Mouse (Mus musculus) hematopoietic stem cell, adult 5-6 weeks (primary cell): Measurements from ENCODE around the gene 2410002F23Rik. TPM values are rescaled to one million over a fixed set of nuclear protein-coding genes. Genes with fewer than 3 reads are reported as not detected.
A peak's percentile ranks its signal among the peaks of the same experiment; 100 is the strongest.

Source experiments
- ATAC-seq, 2 experiments: fragments of 125-278 bp in 1 of 2; replicated peaks in 1 of 2; 2 replicates each; pipeline ENCODE4 v1.8.0; 2016 to 2017; ENCODE audit warnings: inconsistent platforms in 2 of 2, mild to moderate bottlenecking in 2 of 2, moderate number of reproducible peaks in 2 of 2, low read depth in 1 of 2, moderate TSS enrichment in 1 of 2; ENCODE audit not compliant: low FRiP score in 2 of 2, poor library complexity in 2 of 2, severe bottlenecking in 2 of 2, insufficient read depth in 1 of 2, low TSS enrichment in 1 of 2
- total RNA-seq: library from RNA; stranded (forward); fragments of 172-1452, 232-1000 nt; gene quantifications from 2 replicates; pipeline ENCODE4 v1.2.3, GENCODE M21; 2017

2410002F23Rik gene
- total RNA-seq, 1 experiment from 2014 or later = 87.3 TPM

DNA sequence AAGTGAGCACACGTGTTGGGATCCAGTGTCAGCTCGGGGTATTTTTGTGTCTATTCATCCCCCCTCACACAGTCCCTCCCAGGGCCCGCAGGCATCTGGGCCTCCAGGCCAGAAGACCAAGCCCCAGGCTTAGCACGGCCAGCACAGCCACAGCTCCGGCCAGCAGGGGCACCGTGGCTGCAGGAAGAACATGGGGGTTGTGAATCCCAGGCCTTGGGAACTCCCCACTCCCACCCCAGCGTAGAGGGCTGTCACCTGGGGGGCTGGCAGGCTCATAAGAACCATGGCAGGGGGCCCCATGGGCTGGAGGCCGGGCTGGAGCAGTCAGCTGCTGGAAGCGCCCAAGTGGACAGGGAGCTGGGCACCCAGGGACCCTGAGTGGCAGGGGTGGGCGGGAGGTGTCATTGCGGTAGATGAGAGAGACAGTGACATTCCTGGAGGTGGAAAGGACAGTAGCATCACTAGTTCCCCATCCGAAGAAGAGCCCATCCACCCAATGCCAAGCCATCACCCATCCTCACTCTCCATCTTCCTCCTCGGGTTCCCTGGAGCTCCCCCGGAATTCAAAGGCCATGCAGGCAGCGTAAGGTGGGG, 6.6 kb downstream of the 2410002F23Rik start:
- ATAC-seq = no peak

GRCm38 (mm10) chr7:44254930-44255329, 8.4 kb downstream of the 2410002F23Rik start:
- ATAC-seq = no peak

DNA sequence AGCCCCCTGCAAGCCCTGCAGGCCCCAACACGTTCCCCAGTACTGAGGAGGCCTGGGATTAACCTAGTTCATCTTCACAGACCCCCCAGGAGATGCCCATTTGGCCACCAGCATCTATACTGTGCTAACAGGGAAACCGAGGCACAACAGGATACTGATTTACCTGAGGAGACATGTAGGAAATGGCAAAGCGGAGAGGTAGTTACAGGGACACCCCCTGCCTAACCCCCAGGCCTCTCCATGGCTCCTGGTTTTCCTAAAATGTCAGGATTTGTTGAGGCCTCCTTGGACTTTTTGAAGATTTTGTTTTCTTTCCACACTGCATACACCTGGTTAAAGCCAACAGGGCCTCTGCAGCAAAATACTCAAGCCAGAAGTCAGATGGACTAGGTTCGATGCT, 10.8 kb downstream of the 2410002F23Rik start, which contains the start of gene Acp4:
TSS of gene Acp4 (minus strand) at position 101 of the 400 bp plus-strand sequence.
- no peak for ATAC-seq

DNA sequence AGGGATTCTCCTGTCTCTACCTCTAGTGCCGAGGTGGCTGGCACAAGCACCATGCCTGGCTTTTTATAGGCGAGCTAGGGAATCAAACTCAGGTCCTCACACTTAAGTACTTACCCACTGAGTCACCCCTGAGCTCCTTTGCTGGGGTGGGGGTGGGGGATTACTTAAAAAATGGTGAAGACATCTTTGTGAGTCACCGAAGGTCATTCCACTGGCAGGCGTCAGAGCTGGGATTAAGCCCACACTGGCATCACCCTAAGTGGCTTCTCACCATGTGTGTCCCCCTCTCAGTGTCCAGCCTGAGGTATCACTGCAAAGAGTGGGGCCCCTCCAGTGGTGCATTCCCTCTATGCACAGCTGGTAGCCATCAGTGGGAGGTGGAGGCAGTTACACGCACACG, 13.9 kb downstream of the 2410002F23Rik start:
- ATAC-seq = no peak

DNA sequence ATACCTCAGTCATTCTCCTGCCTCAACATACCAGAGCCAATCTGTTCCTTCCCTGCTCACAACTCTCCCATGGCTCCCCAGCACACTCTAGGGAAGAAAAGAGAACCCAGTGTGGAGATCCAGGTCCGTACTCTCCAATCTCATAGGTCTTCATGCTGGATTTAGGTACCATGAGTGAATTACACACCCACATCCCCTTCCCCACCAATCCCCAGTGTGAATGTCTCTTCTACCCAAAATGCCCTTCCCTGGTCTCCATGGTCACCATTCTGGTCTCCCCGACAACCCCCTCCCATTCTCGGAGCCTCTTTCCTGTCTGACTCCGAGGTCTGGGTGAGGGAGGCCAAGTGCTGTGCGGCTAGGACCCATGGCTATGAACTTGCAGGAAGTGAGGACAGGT, 14.6 kb downstream of the 2410002F23Rik start, which contains the start of gene Gm15517:
TSS of gene Gm15517 (plus strand) at position 301 of the 400 bp plus-strand sequence.
- no peak for ATAC-seq

DNA sequence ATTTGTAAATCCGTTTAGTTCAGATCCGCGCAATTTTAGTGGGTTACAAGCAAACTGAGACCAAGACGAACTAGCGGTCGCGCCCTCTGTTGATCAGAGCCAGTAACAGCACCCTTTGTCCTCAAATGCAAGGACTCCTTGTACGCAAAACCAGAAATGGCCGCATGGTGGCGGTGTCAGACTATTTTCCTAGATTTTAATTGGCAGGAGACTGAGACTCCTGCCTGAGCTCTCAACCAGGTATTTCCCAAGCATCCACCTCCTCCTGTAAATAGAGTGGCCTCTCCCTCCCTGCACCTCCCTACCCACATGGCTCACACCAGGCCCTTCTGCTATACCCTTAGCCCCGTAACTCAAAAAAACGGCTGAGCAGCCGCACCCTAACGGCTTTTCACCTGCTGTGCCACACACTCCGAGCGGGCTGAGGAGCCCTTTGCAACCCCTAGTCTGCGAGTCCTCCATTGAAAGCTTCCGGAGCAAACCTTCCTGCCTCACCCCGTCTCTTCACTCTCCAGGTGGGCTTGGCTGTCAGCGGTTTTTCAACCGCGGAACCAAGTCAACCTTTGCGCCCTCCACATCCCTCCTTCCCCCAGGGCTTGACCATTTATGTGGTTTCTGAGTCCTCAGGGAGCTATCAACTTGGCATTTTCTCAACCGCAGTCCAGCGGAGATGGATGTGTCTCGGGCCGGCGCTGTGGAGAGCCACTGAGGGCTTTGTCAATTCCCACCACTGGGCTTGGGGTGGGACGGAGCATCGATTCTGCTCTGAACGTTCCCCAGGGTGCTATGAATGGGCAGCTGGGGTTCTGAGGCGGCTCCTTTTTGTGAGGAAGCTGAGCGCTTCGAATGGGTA, 16.5 kb downstream of the 2410002F23Rik start:
- peak; percentile 87 to 91 for ATAC-seq

GRCm38 (mm10) chr7:44268117-44268516, 21.6 kb downstream of the 2410002F23Rik start:
- no peak for ATAC-seq

GRCm38 (mm10) chr7:44269397-44269796, 22.9 kb downstream of the 2410002F23Rik start:
- no peak for ATAC-seq

DNA sequence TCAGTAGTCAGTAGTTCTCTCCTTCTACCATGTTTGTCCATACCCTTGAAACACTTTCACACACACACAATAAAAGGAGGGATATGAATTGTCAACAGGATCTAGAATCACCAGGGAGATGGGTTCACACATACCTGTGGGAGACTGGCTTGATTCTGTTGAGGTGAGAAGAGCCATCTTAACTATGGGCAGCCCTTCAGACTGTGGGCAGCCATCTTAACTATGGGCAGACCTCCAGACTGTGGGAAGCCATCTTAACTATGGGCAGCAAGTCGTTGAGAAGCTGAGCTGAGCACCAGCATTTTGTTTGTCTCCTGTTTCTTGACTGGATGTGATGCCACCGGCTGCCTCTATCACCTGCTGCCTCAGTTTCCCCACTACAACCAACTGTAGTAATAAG, 24.8 kb downstream of the 2410002F23Rik start:
- ATAC-seq = no peak

GRCm38 (mm10) chr7:44272546-44272945, 26.0 kb downstream of the 2410002F23Rik start:
- no peak for ATAC-seq

- no peak for ATAC-seq
Observed at GRCm38 (mm10) chr7:44273446-44273845, 26.9 kb downstream of the 2410002F23Rik start.

- ATAC-seq = no peak
Observed at GRCm38 (mm10) chr7:44274096-44274495, 27.6 kb downstream of the 2410002F23Rik start.

DNA sequence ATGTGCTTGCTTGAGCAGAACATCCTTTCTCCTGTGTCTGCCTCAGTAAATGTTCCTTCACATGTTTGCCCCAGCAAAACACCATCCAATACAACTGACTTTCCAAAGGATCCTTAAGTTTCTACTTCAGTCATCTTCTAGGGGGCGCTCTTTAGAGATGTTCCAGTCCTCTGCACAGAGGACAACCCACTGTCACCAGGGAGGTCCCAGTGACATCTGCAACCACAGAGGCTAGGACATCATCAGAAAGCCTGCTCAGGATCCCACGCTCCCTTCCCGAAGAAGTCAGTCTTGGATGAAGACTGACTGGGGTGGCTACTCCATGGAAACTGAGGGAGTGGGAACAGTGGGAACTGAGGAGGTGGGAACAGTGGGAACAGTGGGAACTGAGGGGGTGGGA, 29.0 kb downstream of the 2410002F23Rik start:
- ATAC-seq = no peak

DNA sequence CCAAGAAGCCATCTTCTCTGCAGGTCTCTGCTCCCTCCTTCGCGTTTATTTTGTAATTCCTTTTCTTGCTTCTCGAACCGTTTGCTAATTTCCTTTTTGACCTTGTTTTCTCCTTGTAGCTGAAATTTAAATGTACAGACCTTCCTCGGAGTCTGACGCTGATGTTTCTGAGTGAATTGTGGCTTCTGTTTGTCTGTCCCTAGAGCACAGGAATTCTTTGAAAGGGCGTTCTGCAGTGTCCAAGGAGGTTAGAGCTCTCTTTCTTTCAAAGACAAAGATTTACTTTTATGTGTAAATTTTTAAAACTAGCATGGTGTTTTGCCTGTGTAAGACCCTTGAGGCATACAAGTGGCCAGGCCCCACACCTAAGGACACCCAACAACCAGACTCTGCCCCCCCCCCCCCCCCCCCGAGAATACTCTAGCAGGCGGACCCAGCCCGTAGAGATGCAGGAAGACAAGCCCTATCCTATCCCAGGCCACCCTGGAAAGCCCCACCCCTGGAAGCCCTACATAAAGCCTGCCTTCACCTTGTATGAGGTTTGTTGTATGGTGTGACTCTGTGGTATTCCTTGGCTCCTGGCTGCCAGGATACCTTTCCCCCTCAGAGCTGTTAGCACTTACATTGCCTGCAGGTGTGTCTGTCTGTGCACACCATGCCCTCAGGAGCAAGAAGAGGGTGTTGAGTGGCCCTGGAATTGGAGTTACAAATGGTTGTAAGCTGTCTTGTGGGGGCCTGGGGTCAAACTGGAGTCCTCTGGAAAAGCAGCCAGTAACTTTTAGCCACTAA, 30.1 kb downstream of the 2410002F23Rik start:
- no peak for ATAC-seq

- no peak for ATAC-seq
Observed at GRCm38 (mm10) chr7:44277250-44277622, 30.7 kb downstream of the 2410002F23Rik start.

- ATAC-seq = peak; percentile 46 to 58; a peak in 3 of 4 replicates
Observed at GRCm38 (mm10) chr7:44280959-44281358, 34.4 kb downstream of the 2410002F23Rik start.

- no peak for ATAC-seq
Observed at GRCm38 (mm10) chr7:44281586-44281985, 35.1 kb downstream of the 2410002F23Rik start.

DNA sequence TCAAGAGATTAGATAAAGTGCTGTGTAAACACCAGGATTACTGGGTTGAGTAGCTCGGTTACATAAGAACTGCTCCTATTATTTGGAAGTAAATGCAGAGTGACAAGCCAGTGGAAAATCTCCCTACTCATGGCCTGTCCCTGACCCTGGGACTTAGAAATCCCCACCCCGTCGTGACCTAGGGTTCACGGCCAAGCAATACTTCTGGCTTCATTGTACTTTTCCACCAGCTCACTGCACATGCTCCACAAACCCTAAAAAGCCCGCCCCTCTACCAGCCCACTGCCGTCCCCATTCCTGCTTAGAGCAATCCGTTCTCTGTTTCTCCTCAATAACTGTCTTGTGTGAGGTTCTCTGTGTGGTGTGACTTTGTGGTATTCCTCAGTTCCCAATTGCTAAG, 41.2 kb downstream of the 2410002F23Rik start:
- ATAC-seq = no peak
